Mouse (Mus musculus) induced T-regulatory cell, adult 2 months (primary cell): ENCODE measurements around the gene Olfr883.

Source experiments
- DNase-seq: peaks from one replicate; pipeline ENCODE4 v3.0.0-alpha.2; 2012; ENCODE audit warnings: low read depth

The Olfr883 gene

GRCm38 (mm10) chr9:38025508-38025907 lies at the start of gene Olfr883:
Olfr883 (plus strand) TSS chr9:38025808.
- no peak for DNase-seq

GRCm38 (mm10) chr9:37991525-37991924 lies 34.1 kb upstream of the Olfr883 start, which contains the start of gene Olfr881:
Olfr881 (plus strand) TSS chr9:37991825.
- no peak for DNase-seq

- no peak for DNase-seq
These were observed 26.9 kb upstream of the Olfr883 start for GRCm38 (mm10) chr9:37998581-37999204.

- no peak for DNase-seq
These were observed 25.6 kb upstream of the Olfr883 start for GRCm38 (mm10) chr9:38000021-38000420.

- no peak for DNase-seq
These were observed 20.6 kb downstream of the Olfr883 start, which contains the start of gene Olfr884 for GRCm38 (mm10) chr9:38046255-38046654. Olfr884 (plus strand) TSS chr9:38046555.

- no peak for DNase-seq
These were observed 35.4 kb downstream of the Olfr883 start, which contains the start of gene Olfr885 for GRCm38 (mm10) chr9:38061022-38061421. Olfr885 (plus strand) TSS chr9:38061322.
